Mouse (Mus musculus) forebrain, embryonic 10.5 days (tissue): ENCODE measurements around the gene Zfp706. TPM values are rescaled to one million over a fixed set of nuclear protein-coding genes. Genes with fewer than 3 reads are reported as not detected.
"Not testable (repeated sequence)": the region's sequence is repeated elsewhere in the genome, so short reads cannot be mapped to it uniquely, and the experiment has no call there.

ENCODE experiments used
- DNase-seq: peaks from one replicate; pipeline ENCODE4 v3.0.0-alpha.2; 2017; ENCODE audit warnings: low spot score; ENCODE audit errors: extremely low spot score
- H3K27ac ChIP-seq: fragments of 300-500 bp; sonication (generic); 2 replicates; pipeline ENCODE4 v1.5.1; 2016; ENCODE audit warnings: mild to moderate bottlenecking
- H3K27me3 ChIP-seq: fragments of 300-500 bp; sonication (generic); 2 replicates; pipeline ENCODE4 v1.6.1; 2016; ENCODE audit warnings: mild to moderate bottlenecking; ENCODE audit not compliant: poor library complexity, severe bottlenecking
- H3K36me3 ChIP-seq: fragments of 300-500 bp; sonication (generic); replicated peaks from 2 replicates; pipeline ENCODE4 v1.6.1; 2016; ENCODE audit warnings: mild to moderate bottlenecking, moderate library complexity
- H3K4me1 ChIP-seq: fragments of 300-500 bp; sonication (generic); 2 replicates; pipeline ENCODE4 v1.6.1; 2016
- H3K4me3 ChIP-seq: fragments of 300-500 bp; sonication (generic); 2 replicates; pipeline ENCODE4 v1.5.1; 2016; ENCODE audit warnings: mild to moderate bottlenecking, moderate library complexity
- H3K9me3 ChIP-seq: fragments of 300-500 bp; sonication (generic); 2 replicates; pipeline ENCODE4 v1.6.1; 2016; ENCODE audit warnings: mild to moderate bottlenecking, moderate library complexity
- WGBS: fragments of 180-500 bp; shearing (Covaris S2); methylation state at CpG from one replicate; pipeline ENCODE4 v1.1.7; 2016; 5-methylcytosine and 5-hydroxymethylcytosine counted together
- polyA plus RNA-seq: library from polyadenylated mRNA; unstranded; fragments of >200 nt; fragmentation: Nextera tagmentation; extraction: Ambion mirVana; gene quantifications from 2 replicates; pipeline ENCODE4 v1.2.1, GENCODE M21; 2016

Gene Zfp706
- polyA plus RNA-seq, 1 experiment from 2014 or later: 490 TPM

- Histone ChIP-seq H3K4me1 (peaks cover 31% of the 10 kb centered on the region), H3K27ac (peak overlapping the region; percentile 100), H3K36me3 (peaks cover 49% of the 10 kb centered on the region), H3K27me3 (no peaks in the 10 kb centered on the region), H3K4me3 (peak overlapping the region; percentile 89), H3K9me3 (no peaks in the 10 kb centered on the region)
- WGBS: 46% methylated on average over 7 of the region's 7 CpGs
- DNase-seq: no peak
These were observed 1.6 kb downstream of the Zfp706 start for GRCm38 (mm10) chr15:37005793-37006474.

DNA sequence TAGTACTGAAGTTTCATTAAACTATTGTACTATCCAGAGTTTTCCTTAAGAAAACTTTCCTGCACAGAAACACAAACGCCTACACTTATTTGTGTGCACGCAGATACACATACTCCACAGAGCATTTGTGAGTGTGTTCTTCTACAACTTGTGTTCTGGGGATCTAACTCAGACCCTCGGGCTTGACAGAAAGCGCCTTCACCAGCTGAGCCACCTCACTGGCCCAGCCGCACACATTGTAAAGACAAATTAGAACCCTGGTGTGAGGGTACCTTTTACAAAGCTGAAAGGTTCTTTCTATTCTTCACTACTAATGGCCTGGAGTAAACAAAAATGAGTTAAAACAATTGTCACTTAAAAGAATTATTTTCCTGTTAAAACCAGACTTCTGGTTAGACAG lies 2.7 kb downstream of the Zfp706 start:
- H3K4me1 ChIP-seq: peaks cover 31% of the 10 kb centered on the region
- WGBS: 79% methylated on average over 5 of the region's 5 CpGs
- no peaks in the 10 kb centered on the region for H3K9me3 ChIP-seq
- no peaks in the 10 kb centered on the region for H3K27me3 ChIP-seq
- peak overlapping the region; percentile 89; the same call in 1 of the 2 replicates for H3K4me3 ChIP-seq
- peaks cover 60% of the 10 kb centered on the region for H3K36me3 ChIP-seq
- H3K27ac ChIP-seq: no peak overlapping the region
- no peak for DNase-seq

GRCm38 (mm10) chr15:37002276-37002675 lies 5.3 kb downstream of the Zfp706 start:
- no peak overlapping the region for H3K4me3 ChIP-seq
- H3K4me1 ChIP-seq: peaks cover 19% of the 10 kb centered on the region
- WGBS: 93% methylated on average over 7 of the region's 7 CpGs
- peaks cover 9% of the 10 kb centered on the region for H3K9me3 ChIP-seq
- H3K36me3 ChIP-seq: peaks cover 86% of the 10 kb centered on the region
- H3K27ac ChIP-seq: no peak overlapping the region
- no peak for DNase-seq
- H3K27me3 ChIP-seq: no peaks in the 10 kb centered on the region

- WGBS: 94% methylated on average over 7 of the region's 7 CpGs
- not testable (repeated sequence) for H3K4me1 ChIP-seq, DNase-seq, H3K27ac ChIP-seq, H3K4me3 ChIP-seq, H3K27me3 ChIP-seq, H3K9me3 ChIP-seq
- peaks cover 86% of the 10 kb centered on the region for H3K36me3 ChIP-seq
These were observed 8.0 kb downstream of the Zfp706 start for GRCm38 (mm10) chr15:36999602-37000001.

DNA sequence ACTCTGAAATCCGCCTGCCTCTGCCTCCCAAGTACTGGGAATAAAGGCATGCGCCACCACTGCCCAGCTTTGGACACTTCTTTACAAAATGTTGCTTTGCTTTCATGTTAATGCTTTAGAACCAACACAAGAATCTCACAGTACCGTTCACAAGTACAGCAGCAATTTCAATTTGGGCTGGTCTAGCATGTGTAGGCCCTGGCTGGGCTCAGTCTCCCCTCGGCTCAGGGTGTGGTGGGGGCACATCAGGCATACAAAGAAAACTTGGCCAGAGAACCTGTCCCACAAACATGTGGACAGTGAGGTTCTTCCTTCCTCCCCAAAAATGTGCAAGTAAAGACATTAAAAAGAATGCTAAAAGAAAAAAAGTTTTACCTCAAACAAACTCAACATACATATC lies 12.4 kb downstream of the Zfp706 start:
- WGBS: 91% methylated on average over 4 of the region's 4 CpGs
- no peak overlapping the region for H3K27ac ChIP-seq
- peaks cover 10% of the 10 kb centered on the region for H3K9me3 ChIP-seq
- peaks cover 25% of the 10 kb centered on the region for H3K4me1 ChIP-seq
- peaks cover 52% of the 10 kb centered on the region for H3K36me3 ChIP-seq
- no peaks in the 10 kb centered on the region for H3K27me3 ChIP-seq
- DNase-seq: no peak
- no peak overlapping the region for H3K4me3 ChIP-seq

DNA sequence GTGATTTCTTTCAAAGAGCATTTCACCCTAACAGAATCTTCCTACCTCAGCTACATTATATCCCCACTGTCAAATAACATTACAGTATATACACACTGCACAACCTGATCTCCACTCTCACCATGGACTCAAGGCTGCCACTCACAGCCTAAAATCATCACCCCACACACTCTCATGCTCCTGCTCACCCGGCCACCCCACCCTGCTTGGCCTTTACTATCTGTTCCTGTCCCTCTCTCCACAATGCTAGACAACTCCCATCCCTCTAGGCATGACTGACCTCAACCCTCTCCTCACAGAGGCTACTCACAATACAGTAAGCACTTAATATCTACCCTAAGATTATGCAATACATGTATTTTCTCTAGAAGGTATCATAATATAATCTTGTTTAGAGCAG lies 12.9 kb downstream of the Zfp706 start:
- H3K9me3 ChIP-seq: peaks cover 10% of the 10 kb centered on the region
- no peak for DNase-seq
- no peak overlapping the region for H3K4me3 ChIP-seq
- H3K4me1 ChIP-seq: peaks cover 30% of the 10 kb centered on the region
- WGBS: 73% methylated on average over 1 of the region's 1 CpGs
- H3K27me3 ChIP-seq: no peaks in the 10 kb centered on the region
- H3K36me3 ChIP-seq: peaks cover 46% of the 10 kb centered on the region
- no peak overlapping the region for H3K27ac ChIP-seq

DNA sequence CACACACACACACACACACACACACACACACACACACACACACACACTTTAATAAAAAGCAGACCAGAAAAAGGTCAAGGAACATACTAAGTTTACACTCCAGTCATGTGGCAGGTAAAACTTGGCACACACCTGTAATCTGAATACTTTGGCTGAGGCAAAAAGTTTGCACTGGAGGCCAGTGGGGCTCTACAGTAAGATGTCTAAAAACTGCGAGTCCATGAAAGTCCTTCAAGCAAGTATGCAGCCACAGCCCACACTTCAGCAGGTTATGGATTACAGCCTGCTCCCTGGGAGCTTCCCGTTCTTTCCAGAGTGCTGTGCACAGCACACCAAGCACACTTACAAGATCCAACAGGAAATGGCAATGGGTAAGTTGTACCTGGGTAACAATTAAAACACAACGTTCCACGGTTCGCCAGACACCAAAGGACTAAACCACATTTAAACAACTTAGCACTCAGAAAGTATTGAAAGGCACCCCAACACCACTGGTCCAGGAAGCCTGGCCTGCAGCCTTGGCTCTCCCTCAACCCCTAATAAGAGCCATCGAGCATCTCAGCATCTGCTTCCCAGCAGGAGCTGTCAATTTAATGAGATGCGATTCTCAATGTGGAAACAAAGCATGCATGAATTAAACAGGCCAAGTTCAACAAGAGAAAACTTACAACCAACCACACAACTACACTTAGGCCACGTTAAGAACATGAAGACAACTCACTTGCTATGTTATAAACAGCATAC lies 14.0 kb downstream of the Zfp706 start:
- DNase-seq: no peak
- Histone ChIP-seq H3K27me3 (no peaks in the 10 kb centered on the region), H3K27ac (no peak overlapping the region), H3K4me1 (peaks cover 33% of the 10 kb centered on the region), H3K36me3 (peaks cover 36% of the 10 kb centered on the region), H3K4me3 (no peak overlapping the region), H3K9me3 (peaks cover 10% of the 10 kb centered on the region)
- WGBS: 79% methylated on average over 8 of the region's 8 CpGs

GRCm38 (mm10) chr15:36991353-36991752 lies 16.2 kb downstream of the Zfp706 start:
- WGBS: 68% methylated on average over 6 of the region's 6 CpGs
- H3K9me3 ChIP-seq: no peaks in the 10 kb centered on the region
- H3K36me3 ChIP-seq: peaks cover 18% of the 10 kb centered on the region
- no peaks in the 10 kb centered on the region for H3K27me3 ChIP-seq
- no peak overlapping the region for H3K4me3 ChIP-seq
- H3K27ac ChIP-seq: peak overlapping the region; percentile 35; the same call in 1 of the 2 replicates
- H3K4me1 ChIP-seq: peaks cover 40% of the 10 kb centered on the region
- no peak for DNase-seq

- Histone ChIP-seq H3K9me3 (no peaks in the 10 kb centered on the region), H3K4me1 (peaks cover 40% of the 10 kb centered on the region), H3K36me3 (peaks cover 13% of the 10 kb centered on the region), H3K27me3 (no peaks in the 10 kb centered on the region), H3K27ac (no peak overlapping the region), H3K4me3 (no peak overlapping the region)
- WGBS: 93% methylated on average over 11 of the region's 11 CpGs
- DNase-seq: no peak
These were observed 17.7 kb downstream of the Zfp706 start for GRCm38 (mm10) chr15:36989922-36990321.

DNA sequence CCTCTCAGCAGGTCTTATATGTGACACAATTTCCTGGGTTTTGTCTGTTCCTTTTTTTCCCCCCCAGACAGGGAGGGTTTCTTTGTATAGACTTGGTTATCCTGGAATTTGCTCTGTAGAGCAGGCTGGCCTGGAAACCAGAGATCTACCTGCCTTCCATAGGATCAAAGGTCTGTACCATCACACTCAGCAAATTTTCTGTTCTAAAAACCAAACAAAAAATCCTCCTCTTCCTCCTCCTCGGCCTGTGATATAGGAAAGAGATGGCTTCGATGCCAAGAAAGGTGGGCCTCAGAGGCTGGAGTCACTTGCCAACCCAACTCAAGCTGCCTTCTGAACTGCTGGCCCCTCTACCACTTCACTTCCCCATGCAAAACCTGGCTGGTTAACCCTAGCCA lies 18.9 kb downstream of the Zfp706 start:
- DNase-seq: no peak
- H3K36me3 ChIP-seq: peaks cover 9% of the 10 kb centered on the region
- H3K9me3 ChIP-seq: no peaks in the 10 kb centered on the region
- WGBS: 88% methylated on average over 2 of the region's 2 CpGs
- H3K4me3 ChIP-seq: no peak overlapping the region
- no peaks in the 10 kb centered on the region for H3K27me3 ChIP-seq
- H3K27ac ChIP-seq: no peak overlapping the region
- H3K4me1 ChIP-seq: peaks cover 34% of the 10 kb centered on the region

GRCm38 (mm10) chr15:36987976-36988717 lies 19.4 kb downstream of the Zfp706 start:
- no peaks in the 10 kb centered on the region for H3K9me3 ChIP-seq
- no peak overlapping the region for H3K27ac ChIP-seq
- WGBS: 90% methylated on average over 13 of the region's 13 CpGs
- no peak for DNase-seq
- peaks cover 8% of the 10 kb centered on the region for H3K36me3 ChIP-seq
- H3K4me1 ChIP-seq: peaks cover 34% of the 10 kb centered on the region
- H3K4me3 ChIP-seq: no peak overlapping the region
- H3K27me3 ChIP-seq: no peaks in the 10 kb centered on the region

- Histone ChIP-seq H3K27ac (peak overlapping the region; percentile 62), H3K4me1 (peaks cover 29% of the 10 kb centered on the region), H3K27me3 (no peaks in the 10 kb centered on the region), H3K9me3 (no peaks in the 10 kb centered on the region), H3K4me3 (no peak overlapping the region), H3K36me3 (no peaks in the 10 kb centered on the region; the same call in 1 of the 2 replicates)
- 84% methylated on average over 6 of the region's 6 CpGs for WGBS
- DNase-seq: no peak
These were observed 20.2 kb downstream of the Zfp706 start for GRCm38 (mm10) chr15:36987211-36987877.
